Mouse (Mus musculus) right cerebral cortex, postnatal 10 days (tissue): ENCODE results near the gene Pi16.
"Not testable (repeated sequence)": the region's sequence is repeated elsewhere in the genome, so short reads cannot be mapped to it uniquely, and the experiment has no call there.

Source experiments
- DNase-seq, 2 experiments: peaks; one replicate each; pipeline ENCODE4 v3.0.0; 2021; ENCODE audit warnings: low spot score in 2 of 2

Gene Pi16

GRCm38 (mm10) chr17:29317380-29317779 lies at the start of gene Pi16:
Gene Pi16 (plus strand): TSS chr17:29317680.
- DNase-seq = not testable (repeated sequence)

GRCm38 (mm10) chr17:29267931-29268681 lies 49.4 kb upstream of the Pi16 start:
- no peak for DNase-seq

- peak; percentile 97 to 98 for DNase-seq
Measured at GRCm38 (mm10) chr17:29268682-29269348, 48.7 kb upstream of the Pi16 start, which contains the start of gene BC004004. Gene BC004004 (plus strand): TSS chr17:29268788.

- no peak for DNase-seq
Measured at GRCm38 (mm10) chr17:29269349-29269706, 48.2 kb upstream of the Pi16 start.

- no peak for DNase-seq
Measured at GRCm38 (mm10) chr17:29270148-29270698, 47.3 kb upstream of the Pi16 start.

- no peak for DNase-seq
Measured at GRCm38 (mm10) chr17:29273156-29273555, 44.3 kb upstream of the Pi16 start.

- no peak for DNase-seq
Measured at GRCm38 (mm10) chr17:29273889-29274288, 43.6 kb upstream of the Pi16 start.

- DNase-seq = no peak
Measured at GRCm38 (mm10) chr17:29280422-29280821, 37.1 kb upstream of the Pi16 start.

- DNase-seq = no peak
Measured at GRCm38 (mm10) chr17:29281541-29281940, 35.9 kb upstream of the Pi16 start.

GRCm38 (mm10) chr17:29282216-29282952 lies 35.1 kb upstream of the Pi16 start:
- no peak for DNase-seq

GRCm38 (mm10) chr17:29291793-29292192 lies 25.7 kb upstream of the Pi16 start:
- DNase-seq = no peak

- no peak for DNase-seq
Measured at GRCm38 (mm10) chr17:29292996-29293395, 24.5 kb upstream of the Pi16 start.

GRCm38 (mm10) chr17:29293807-29294605 lies 23.5 kb upstream of the Pi16 start:
- DNase-seq = no peak

GRCm38 (mm10) chr17:29295835-29296234 lies 21.6 kb upstream of the Pi16 start:
- DNase-seq = no peak

GRCm38 (mm10) chr17:29297321-29297720 lies 20.2 kb upstream of the Pi16 start:
- DNase-seq = no peak

GRCm38 (mm10) chr17:29297813-29298212 lies 19.7 kb upstream of the Pi16 start:
- DNase-seq = no peak

- no peak for DNase-seq
Measured at GRCm38 (mm10) chr17:29299282-29299681, 18.2 kb upstream of the Pi16 start.

GRCm38 (mm10) chr17:29300926-29301325 lies 16.6 kb upstream of the Pi16 start:
- no peak for DNase-seq

- no peak for DNase-seq
Measured at GRCm38 (mm10) chr17:29301421-29301820, 16.1 kb upstream of the Pi16 start.

GRCm38 (mm10) chr17:29302149-29302548 lies 15.3 kb upstream of the Pi16 start:
- DNase-seq = no peak

- DNase-seq = no peak
Measured at GRCm38 (mm10) chr17:29303087-29303486, 14.4 kb upstream of the Pi16 start.
